8 mouse cellular contexts compared by ENCODE assay signal in genomic region chr7:127746494-127747491, GRCm38 (mm10). TPM values are rescaled to one million over a fixed set of nuclear protein-coding genes. Genes with fewer than 3 reads are reported as not detected.
DNase-seq lines count a peak whose midpoint lies in the region; ATAC-seq and TF ChIP-seq lines count a peak whose summit lies in the region.

No protein-coding gene starts in this region.

- no peaks in the 10 kb centered on the region for H3K79me2 ChIP-seq in macrophage (ENCODE audit: inconsistent target)

- H3K4me1 ChIP-seq in lung, embryonic 14.5 days (ENCODE audit: insufficient read depth) = peaks cover 8% of the 10 kb centered on the region; the same call in 1 of the 2 replicates
- H3K4me1 ChIP-seq in forebrain, embryonic 11.5 days (replicated peaks; ENCODE audit: control insufficient read depth, insufficient read depth, low read length) = no peaks in the 10 kb centered on the region; the same call in 1 of the 2 replicates
- H3K4me1 ChIP-seq in intestine, embryonic 16.5 days (ENCODE audit: control insufficient read depth, insufficient read depth, low read length) = peaks cover 14% of the 10 kb centered on the region

- WGBS in lung, embryonic 14.5 days = under 1% methylated on average over 49 of the region's 62 CpGs
- 1% methylated on average over 55 of the region's 62 CpGs for WGBS in forebrain, embryonic 11.5 days
- WGBS in intestine, embryonic 16.5 days = under 1% methylated on average over 54 of the region's 62 CpGs
- 6% methylated on average over 57 of the region's 62 CpGs for WGBS in macrophage (ENCODE audit: missing documents)

- H3K27ac ChIP-seq in lung, embryonic 14.5 days (ENCODE audit: low read depth) = peak overlapping the region; percentile 86
- peak overlapping the region; percentile 90 for H3K27ac ChIP-seq in forebrain, embryonic 11.5 days (ENCODE audit: low read depth, low read length)
- peak overlapping the region; percentile 92 for H3K27ac ChIP-seq in intestine, embryonic 16.5 days (ENCODE audit: low read length)
- H3K27ac ChIP-seq in macrophage = no peak overlapping the region

- peak; percentile 5 for ATAC-seq in lung, embryonic 14.5 days (ENCODE audit: insufficient read depth)
- peak; percentile 25; the same call in 1 of the 2 replicates for ATAC-seq in forebrain, embryonic 11.5 days (replicated peaks; ENCODE audit: low FRiP score)
- ATAC-seq in intestine, embryonic 16.5 days = peak; percentile 2; the same call in 1 of the 2 replicates

- H3K4me3 ChIP-seq in lung, embryonic 14.5 days (ENCODE audit: low read depth, low read length) = peak overlapping the region; percentile 67
- H3K4me3 ChIP-seq in forebrain, embryonic 11.5 days (ENCODE audit: low read depth, low read length) = peak overlapping the region; percentile 88
- peak overlapping the region; percentile 91 for H3K4me3 ChIP-seq in intestine, embryonic 16.5 days (ENCODE audit: low read length)
- peak overlapping the region; percentile 77 for H3K4me3 ChIP-seq in macrophage (ENCODE audit: inconsistent target)

- no peaks in the 10 kb centered on the region for H3K27me3 ChIP-seq in lung, embryonic 14.5 days (ENCODE audit: insufficient read depth, low read length)
- no peaks in the 10 kb centered on the region for H3K27me3 ChIP-seq in forebrain, embryonic 11.5 days (ENCODE audit: control insufficient read depth, insufficient read depth, low read length)
- no peaks in the 10 kb centered on the region for H3K27me3 ChIP-seq in intestine, embryonic 16.5 days (replicated peaks; ENCODE audit: control insufficient read depth, insufficient read depth, low read length)

- no peaks in the 10 kb centered on the region for H3K9me3 ChIP-seq in lung, embryonic 14.5 days (ENCODE audit: low read depth, low read length)
- H3K9me3 ChIP-seq in forebrain, embryonic 11.5 days (ENCODE audit: control insufficient read depth, low read length) = no peaks in the 10 kb centered on the region
- H3K9me3 ChIP-seq in intestine, embryonic 16.5 days (ENCODE audit: control insufficient read depth, low read length) = no peaks in the 10 kb centered on the region

- peaks cover 41% of the 10 kb centered on the region for H3K36me3 ChIP-seq in lung, embryonic 14.5 days (ENCODE audit: insufficient read depth)
- peaks cover 7% of the 10 kb centered on the region for H3K36me3 ChIP-seq in forebrain, embryonic 11.5 days (ENCODE audit: control insufficient read depth, insufficient read depth, low read length)
- H3K36me3 ChIP-seq in intestine, embryonic 16.5 days (ENCODE audit: control insufficient read depth, insufficient read depth, low read length) = peaks cover 9% of the 10 kb centered on the region
- peaks cover 20% of the 10 kb centered on the region; the same call in 1 of the 2 replicates for H3K36me3 ChIP-seq in macrophage (ENCODE audit: inconsistent target)

- H3K9ac ChIP-seq in lung, embryonic 14.5 days = peak overlapping the region; percentile 80
- peak overlapping the region; percentile 89 for H3K9ac ChIP-seq in forebrain, embryonic 11.5 days (ENCODE audit: low read length)
- peak overlapping the region; percentile 87 for H3K9ac ChIP-seq in intestine, embryonic 16.5 days (ENCODE audit: low read depth, low read length)

- TF ChIP-seq CTCF in lung, embryonic 14.5 days (IDR thresholded peaks at IDR 0.05; ENCODE audit: low read depth) = no peak

- peak; percentile 60 for DNase-seq in lung, embryonic 14.5 days
- DNase-seq in lung, postnatal 36 days = no peak
- DNase-seq in adrenal gland, postnatal 14 days = peak; percentile 49
- DNase-seq in forebrain, embryonic 11.5 days (ENCODE audit: low spot score) = peak; percentile 83
- peak; percentile 67 for DNase-seq in testis, postnatal 14 days (ENCODE audit: low spot score)
- DNase-seq in left cerebral cortex, adult 11 months (ENCODE audit: low spot score) = no peak

- peak overlapping the region; percentile 86 for H3K4me2 ChIP-seq in lung, embryonic 14.5 days
- H3K4me2 ChIP-seq in forebrain, embryonic 11.5 days (ENCODE audit: low read depth, low read length, severe bottlenecking) = peak overlapping the region; percentile 82
- H3K4me2 ChIP-seq in intestine, embryonic 16.5 days (ENCODE audit: low read depth, low read length) = peak overlapping the region; percentile 87

RNA-seq across cellular contexts. Expression of gene Fbxl19, which starts 2.5 kb away (rescaled TPM):
- polyA plus RNA-seq in lung, embryonic 14.5 days (2014; fragmentation: Nextera tagmentation; extraction: Ambion mirVana) = 5.3 and 5.6 TPM in 2 replicates
- 12.8 and 14.5 TPM in 2 replicates for total RNA-seq in adrenal gland, postnatal 14 days (2021)
- polyA plus RNA-seq in forebrain, embryonic 11.5 days (2014; fragmentation: Nextera tagmentation; extraction: Ambion mirVana) = 7.9 and 9.7 TPM in 2 replicates
- 1.9 and 2.4 TPM in 2 replicates for polyA plus RNA-seq in intestine, embryonic 16.5 days (2015; fragmentation: Nextera tagmentation; extraction: Ambion mirVana)
- total RNA-seq in macrophage (2018; cell fraction: chromatin; rRNA removed) = 10 to 100 TPM; 16.6 to 56.4 (median 42.0) TPM
- total RNA-seq in macrophage (2018; cell fraction: cytosol; rRNA removed) = 10 to 100 TPM in 15 of 26 experiments, 1 to 10 TPM in 11; 6.9 to 16.6 (median 11.3) TPM
- total RNA-seq in macrophage (2018; cell fraction: nucleus; rRNA removed) = 10 to 100 TPM; 12.2 to 39.3 (median 27.5) TPM
- polyA plus RNA-seq in macrophage (2018) = 4.9 to 11.8 TPM (median 5.8 TPM) in 3 replicates

RNA-seq across cellular contexts. Expression of gene Ctf2, which starts 14.8 kb away (rescaled TPM):
- polyA plus RNA-seq in lung, embryonic 14.5 days (2014; fragmentation: Nextera tagmentation; extraction: Ambion mirVana) = 0.38 TPM in 1 of 2 replicates, not detected in the other
- not detected in 2 replicates for total RNA-seq in adrenal gland, postnatal 14 days (2021)
- 0.63 TPM in 1 of 2 replicates, not detected in the other for polyA plus RNA-seq in forebrain, embryonic 11.5 days (2014; fragmentation: Nextera tagmentation; extraction: Ambion mirVana)
- 0.07 and 0.12 TPM in 2 replicates for polyA plus RNA-seq in intestine, embryonic 16.5 days (2015; fragmentation: Nextera tagmentation; extraction: Ambion mirVana)
- not detected for total RNA-seq in macrophage (2018; cell fraction: chromatin; rRNA removed)
- under 1 TPM in 1 of 26 experiments, not detected in 25; 0.05 TPM for total RNA-seq in macrophage (2018; cell fraction: cytosol; rRNA removed)
- not detected for total RNA-seq in macrophage (2018; cell fraction: nucleus; rRNA removed)
- not detected in 3 replicates for polyA plus RNA-seq in macrophage (2018)

RNA-seq across cellular contexts. Expression of gene Orai3, which starts 22.8 kb away (rescaled TPM):
- 19.2 and 21.8 TPM in 2 replicates for polyA plus RNA-seq in lung, embryonic 14.5 days (2014; fragmentation: Nextera tagmentation; extraction: Ambion mirVana)
- 28.1 and 28.3 TPM in 2 replicates for total RNA-seq in adrenal gland, postnatal 14 days (2021)
- polyA plus RNA-seq in forebrain, embryonic 11.5 days (2014; fragmentation: Nextera tagmentation; extraction: Ambion mirVana) = 6.6 and 7.1 TPM in 2 replicates
- 24.6 and 24.9 TPM in 2 replicates for polyA plus RNA-seq in intestine, embryonic 16.5 days (2015; fragmentation: Nextera tagmentation; extraction: Ambion mirVana)
- 10 to 100 TPM in 13 of 26 experiments, 1 to 10 TPM in 13; 5.6 to 18.7 (median 9.6) TPM for total RNA-seq in macrophage (2018; cell fraction: chromatin; rRNA removed)
- 10 to 100 TPM; 20.7 to 47.9 (median 36.3) TPM for total RNA-seq in macrophage (2018; cell fraction: cytosol; rRNA removed)
- total RNA-seq in macrophage (2018; cell fraction: nucleus; rRNA removed) = 10 to 100 TPM in 25 of 26 experiments, 1 to 10 TPM in 1; 10.0 to 33.8 (median 19.3) TPM
- 31.3 to 38.6 TPM (median 33.4 TPM) in 3 replicates for polyA plus RNA-seq in macrophage (2018)

RNA-seq across cellular contexts. Expression of gene Setd1a, which starts 29.7 kb away (rescaled TPM):
- polyA plus RNA-seq in lung, embryonic 14.5 days (2014; fragmentation: Nextera tagmentation; extraction: Ambion mirVana) = 27.2 and 30.1 TPM in 2 replicates
- 37.7 and 46.2 TPM in 2 replicates for total RNA-seq in adrenal gland, postnatal 14 days (2021)
- polyA plus RNA-seq in forebrain, embryonic 11.5 days (2014; fragmentation: Nextera tagmentation; extraction: Ambion mirVana) = 28.8 and 30.7 TPM in 2 replicates
- 6.2 and 11.4 TPM in 2 replicates for polyA plus RNA-seq in intestine, embryonic 16.5 days (2015; fragmentation: Nextera tagmentation; extraction: Ambion mirVana)
- 10 to 100 TPM; 26.9 to 77.9 (median 54.2) TPM for total RNA-seq in macrophage (2018; cell fraction: chromatin; rRNA removed)
- total RNA-seq in macrophage (2018; cell fraction: cytosol; rRNA removed) = 10 to 100 TPM in 24 of 26 experiments, 1 to 10 TPM in 2; 9.5 to 20.2 (median 15.4) TPM
- 10 to 100 TPM; 18.5 to 54.6 (median 32.5) TPM for total RNA-seq in macrophage (2018; cell fraction: nucleus; rRNA removed)
- polyA plus RNA-seq in macrophage (2018) = 11.6 to 14.1 TPM (median 12.7 TPM) in 3 replicates

RNA-seq across cellular contexts. Expression of gene Ctf1, which starts 34.3 kb away (rescaled TPM):
- polyA plus RNA-seq in lung, embryonic 14.5 days (2014; fragmentation: Nextera tagmentation; extraction: Ambion mirVana) = 11.7 and 15.6 TPM in 2 replicates
- total RNA-seq in adrenal gland, postnatal 14 days (2021) = 4.7 and 5.1 TPM in 2 replicates
- 7.2 and 9.5 TPM in 2 replicates for polyA plus RNA-seq in forebrain, embryonic 11.5 days (2014; fragmentation: Nextera tagmentation; extraction: Ambion mirVana)
- polyA plus RNA-seq in intestine, embryonic 16.5 days (2015; fragmentation: Nextera tagmentation; extraction: Ambion mirVana) = 5.2 and 6.5 TPM in 2 replicates
- 1 to 10 TPM in 1 of 26 experiments, not detected in 25; 1.4 TPM for total RNA-seq in macrophage (2018; cell fraction: chromatin; rRNA removed)
- total RNA-seq in macrophage (2018; cell fraction: cytosol; rRNA removed) = under 1 TPM in 1 of 26 experiments, not detected in 25; 0.13 TPM
- not detected for total RNA-seq in macrophage (2018; cell fraction: nucleus; rRNA removed)
- not detected in 3 replicates for polyA plus RNA-seq in macrophage (2018)

Comparison
In these comparisons a context has a peak if more than half of its experiments do, and no peak if none do; other contexts are left out.
1. DNase-seq: peak in lung, embryonic 14.5 days (single experiment), adrenal gland, postnatal 14 days (single experiment), forebrain, embryonic 11.5 days (single experiment) and testis, postnatal 14 days (single experiment); none in lung, postnatal 36 days (single experiment) and left cerebral cortex, adult 11 months (single experiment).
2. Peak in every context shown above with its lines, with median percentiles within 50 percentile points of each other: ATAC-seq, H3K4me2 ChIP-seq, H3K4me3 ChIP-seq and H3K9ac ChIP-seq.